Mouse (Mus musculus): ENCODE data around the gene Hao2. TPM values are rescaled to one million over a fixed set of nuclear protein-coding genes. Genes with fewer than 3 reads are reported as not detected.

Hao2 gene
- polyA plus RNA-seq, 1 experiment from 2014 or later: not detected

GRCm38 (mm10) chr3:98880831-98881230 is 12.2 kb downstream of the Hao2 start:
- Histone ChIP-seq H3K27ac (ENCODE audit: low read depth, low read length) (no peak overlapping the region), H3K27me3 (ENCODE audit: control insufficient read depth, insufficient read depth, low read length) (no peaks in the 10 kb centered on the region), H3K4me3 (ENCODE audit: low read depth, low read length) (no peak overlapping the region), H3K36me3 (ENCODE audit: control insufficient read depth, insufficient read depth, low read length) (no peaks in the 10 kb centered on the region), H3K9me3 (ENCODE audit: control insufficient read depth, low read length) (no peaks in the 10 kb centered on the region), H3K4me1 (ENCODE audit: control insufficient read depth, insufficient read depth, low read length) (no peaks in the 10 kb centered on the region), H3K4me2 (no peak overlapping the region), H3K9ac (ENCODE audit: low read length) (no peak overlapping the region)
- no peak for DNase-seq (ENCODE audit: low spot score, missing footprints)
- ATAC-seq (ENCODE audit: low FRiP score): no peak
- 90% methylated on average over 2 of the region's 2 CpGs for WGBS

DNA sequence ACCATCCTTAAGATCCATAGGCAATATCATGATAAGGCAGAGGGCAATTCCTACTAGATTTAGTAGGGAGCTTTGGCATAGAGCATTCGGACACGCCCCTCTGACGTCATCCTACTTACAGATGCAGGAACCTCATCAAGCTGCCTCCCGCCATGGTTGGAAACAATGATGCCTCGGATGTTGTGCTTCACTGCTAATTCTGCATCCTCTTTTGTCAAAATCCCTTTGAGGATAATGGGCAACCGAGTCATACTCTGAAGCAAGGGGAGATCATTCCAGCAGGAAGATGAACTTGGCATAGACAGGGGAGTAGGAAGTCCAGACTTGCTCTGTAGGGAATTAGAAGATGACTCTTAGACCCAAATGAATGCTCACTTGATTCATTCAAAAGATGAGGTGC is 12.8 kb downstream of the Hao2 start:
- no peak for ATAC-seq (ENCODE audit: low FRiP score)
- H3K4me1 ChIP-seq (ENCODE audit: control insufficient read depth, insufficient read depth, low read length): no peaks in the 10 kb centered on the region
- 72% methylated on average over 6 of the region's 6 CpGs for WGBS
- H3K27ac ChIP-seq (ENCODE audit: low read depth, low read length): no peak overlapping the region
- no peaks in the 10 kb centered on the region for H3K27me3 ChIP-seq (ENCODE audit: control insufficient read depth, insufficient read depth, low read length)
- no peaks in the 10 kb centered on the region for H3K36me3 ChIP-seq (ENCODE audit: control insufficient read depth, insufficient read depth, low read length)
- DNase-seq (ENCODE audit: low spot score, missing footprints): no peak
- no peak overlapping the region for H3K4me3 ChIP-seq (ENCODE audit: low read depth, low read length)
- no peak overlapping the region for H3K4me2 ChIP-seq
- no peak overlapping the region for H3K9ac ChIP-seq (ENCODE audit: low read length)
- H3K9me3 ChIP-seq (ENCODE audit: control insufficient read depth, low read length): no peaks in the 10 kb centered on the region

DNA sequence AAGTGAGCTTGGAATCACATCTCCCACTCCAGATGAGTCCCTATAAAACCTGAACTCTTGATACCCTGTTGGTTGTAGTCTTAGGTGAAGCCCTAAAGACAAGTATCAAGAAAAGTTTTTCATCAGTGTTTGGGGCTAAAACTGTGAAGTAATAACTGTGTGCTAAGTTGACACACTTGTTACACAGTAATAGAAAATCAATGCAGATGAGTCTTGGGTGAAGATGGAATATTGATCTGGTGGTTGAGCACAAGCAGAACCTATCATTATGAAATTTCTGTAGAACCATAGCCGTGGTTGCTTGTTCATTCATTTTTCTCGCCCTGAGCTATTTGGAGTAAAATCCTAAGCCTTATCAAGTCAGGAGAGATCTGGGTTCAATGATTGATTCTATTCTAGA is 24.8 kb downstream of the Hao2 start:
- Histone ChIP-seq H3K9me3 (ENCODE audit: control insufficient read depth, low read length) (no peaks in the 10 kb centered on the region), H3K9ac (ENCODE audit: low read length) (no peak overlapping the region), H3K27ac (ENCODE audit: low read depth, low read length) (no peak overlapping the region), H3K4me3 (ENCODE audit: low read depth, low read length) (no peak overlapping the region), H3K27me3 (ENCODE audit: control insufficient read depth, insufficient read depth, low read length) (no peaks in the 10 kb centered on the region), H3K4me2 (no peak overlapping the region), H3K4me1 (ENCODE audit: control insufficient read depth, insufficient read depth, low read length) (no peaks in the 10 kb centered on the region), H3K36me3 (ENCODE audit: control insufficient read depth, insufficient read depth, low read length) (no peaks in the 10 kb centered on the region)
- ATAC-seq (ENCODE audit: low FRiP score) (no peak), DNase-seq (ENCODE audit: low spot score, missing footprints) (no peak)
- 87% methylated on average over 2 of the region's 2 CpGs for whole genome bisulfite sequencing

DNA sequence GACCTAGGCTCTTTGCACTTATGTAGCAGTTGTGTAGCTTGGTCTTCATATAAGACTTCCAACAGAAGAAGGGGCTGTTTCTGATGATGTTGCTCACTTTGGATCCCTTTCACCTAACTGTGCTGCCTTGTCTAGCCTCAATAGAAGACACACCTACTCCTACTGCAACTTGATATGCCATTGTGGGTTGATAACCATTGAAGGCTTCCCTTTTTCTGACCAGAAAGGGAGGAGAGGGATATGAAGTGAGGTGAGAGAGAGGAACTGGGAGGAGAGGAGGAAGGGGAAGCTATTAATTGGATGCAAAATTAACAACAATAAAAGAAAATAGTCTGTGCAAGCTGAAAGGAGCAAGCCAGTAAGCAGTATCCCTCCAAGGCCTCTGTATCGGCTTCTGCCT is 30.2 kb downstream of the Hao2 start:
- no peak overlapping the region for H3K4me2 ChIP-seq
- H3K36me3 ChIP-seq (ENCODE audit: control insufficient read depth, insufficient read depth, low read length): no peaks in the 10 kb centered on the region
- 95% methylated on average over 1 of the region's 1 CpGs for WGBS
- H3K9ac ChIP-seq (ENCODE audit: low read length): no peak overlapping the region
- H3K9me3 ChIP-seq (ENCODE audit: control insufficient read depth, low read length): no peaks in the 10 kb centered on the region
- no peak overlapping the region for H3K27ac ChIP-seq (ENCODE audit: low read depth, low read length)
- no peak overlapping the region for H3K4me3 ChIP-seq (ENCODE audit: low read depth, low read length)
- no peaks in the 10 kb centered on the region for H3K27me3 ChIP-seq (ENCODE audit: control insufficient read depth, insufficient read depth, low read length)
- DNase-seq (ENCODE audit: low spot score, missing footprints) (no peak), ATAC-seq (ENCODE audit: low FRiP score) (no peak)
- no peaks in the 10 kb centered on the region for H3K4me1 ChIP-seq (ENCODE audit: control insufficient read depth, insufficient read depth, low read length)

- WGBS: 81% methylated on average over 3 of the region's 3 CpGs
Observed at GRCm38 (mm10) chr3:98859576-98859975, 33.5 kb downstream of the Hao2 start, which contains the start of gene Hsd3b1. Gene Hsd3b1, minus strand, starts transcription at chr3:98859794.

GRCm38 (mm10) chr3:98858051-98858450 is 35.0 kb downstream of the Hao2 start:
- Histone ChIP-seq H3K4me2 (no peak overlapping the region), H3K27me3 (ENCODE audit: control insufficient read depth, insufficient read depth, low read length) (no peaks in the 10 kb centered on the region), H3K27ac (ENCODE audit: low read depth, low read length) (no peak overlapping the region), H3K4me3 (ENCODE audit: low read depth, low read length) (no peak overlapping the region), H3K4me1 (ENCODE audit: control insufficient read depth, insufficient read depth, low read length) (no peaks in the 10 kb centered on the region), H3K9ac (ENCODE audit: low read length) (no peak overlapping the region), H3K36me3 (ENCODE audit: control insufficient read depth, insufficient read depth, low read length) (no peaks in the 10 kb centered on the region), H3K9me3 (ENCODE audit: control insufficient read depth, low read length) (no peaks in the 10 kb centered on the region)
- ATAC-seq (ENCODE audit: low FRiP score) (no peak), DNase-seq (ENCODE audit: low spot score, missing footprints) (no peak)
- 84% methylated on average over 2 of the region's 2 CpGs for WGBS

More at GRCm38 (mm10) chr3:98859576-98859975, 33.5 kb downstream of the Hao2 start, which contains the start of gene Hsd3b1:
- H3K4me1 ChIP-seq (ENCODE audit: control insufficient read depth, insufficient read depth, low read length): no peaks in the 10 kb centered on the region
- no peaks in the 10 kb centered on the region for H3K9me3 ChIP-seq (ENCODE audit: control insufficient read depth, low read length)
- no peak within 1 kb of the TSS for H3K27ac ChIP-seq (ENCODE audit: low read depth, low read length)
- ATAC-seq (ENCODE audit: low FRiP score) (no peak), DNase-seq (ENCODE audit: low spot score, missing footprints) (no peak)
- H3K4me2 ChIP-seq: no peak within 1 kb of the TSS
- no peak within 1 kb of the TSS for H3K9ac ChIP-seq (ENCODE audit: low read length)
- H3K4me3 ChIP-seq (ENCODE audit: low read depth, low read length): no peak within 1 kb of the TSS
- H3K27me3 ChIP-seq (ENCODE audit: control insufficient read depth, insufficient read depth, low read length): no peaks in the 10 kb centered on the region
- no peaks in the 10 kb centered on the region for H3K36me3 ChIP-seq (ENCODE audit: control insufficient read depth, insufficient read depth, low read length)

- ATAC-seq (ENCODE audit: low FRiP score): no peak
- DNase-seq (ENCODE audit: low spot score, missing footprints): no peak
Observed at GRCm38 (mm10) chr3:98856892-98857291, 36.1 kb downstream of the Hao2 start.

DNA sequence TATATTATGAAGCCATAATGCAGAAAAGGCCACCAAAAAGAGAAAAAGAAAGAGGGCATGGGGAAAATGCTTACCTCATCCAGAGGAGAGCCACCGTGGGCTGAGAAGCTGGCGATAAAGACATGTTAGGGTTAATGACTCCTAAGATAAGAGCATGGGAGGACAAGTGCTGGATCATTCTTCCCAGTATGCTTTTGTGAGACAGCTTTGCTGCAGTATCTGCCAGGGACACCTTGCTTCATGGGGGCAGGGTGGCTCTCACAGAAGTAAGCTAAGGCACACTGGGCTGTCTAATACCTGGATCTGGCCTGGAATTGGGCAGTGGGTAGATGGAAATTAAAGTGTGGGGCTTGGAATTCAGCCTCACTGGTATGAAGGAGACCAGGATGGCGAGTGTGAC is 37.9 kb downstream of the Hao2 start:
- WGBS: 81% methylated on average over 3 of the region's 3 CpGs
- ATAC-seq (ENCODE audit: low FRiP score): no peak

More at GRCm38 (mm10) chr3:98856892-98857291, 36.1 kb downstream of the Hao2 start:
- no peaks in the 10 kb centered on the region for H3K4me1 ChIP-seq (ENCODE audit: control insufficient read depth, insufficient read depth, low read length)
- no peak overlapping the region for H3K4me2 ChIP-seq
- 91% methylated on average over 1 of the region's 1 CpGs for WGBS
- H3K4me3 ChIP-seq (ENCODE audit: low read depth, low read length): no peak overlapping the region
- H3K27me3 ChIP-seq (ENCODE audit: control insufficient read depth, insufficient read depth, low read length): no peaks in the 10 kb centered on the region
- no peaks in the 10 kb centered on the region for H3K9me3 ChIP-seq (ENCODE audit: control insufficient read depth, low read length)
- no peak overlapping the region for H3K27ac ChIP-seq (ENCODE audit: low read depth, low read length)
- no peak overlapping the region for H3K9ac ChIP-seq (ENCODE audit: low read length)
- no peaks in the 10 kb centered on the region for H3K36me3 ChIP-seq (ENCODE audit: control insufficient read depth, insufficient read depth, low read length)

DNA sequence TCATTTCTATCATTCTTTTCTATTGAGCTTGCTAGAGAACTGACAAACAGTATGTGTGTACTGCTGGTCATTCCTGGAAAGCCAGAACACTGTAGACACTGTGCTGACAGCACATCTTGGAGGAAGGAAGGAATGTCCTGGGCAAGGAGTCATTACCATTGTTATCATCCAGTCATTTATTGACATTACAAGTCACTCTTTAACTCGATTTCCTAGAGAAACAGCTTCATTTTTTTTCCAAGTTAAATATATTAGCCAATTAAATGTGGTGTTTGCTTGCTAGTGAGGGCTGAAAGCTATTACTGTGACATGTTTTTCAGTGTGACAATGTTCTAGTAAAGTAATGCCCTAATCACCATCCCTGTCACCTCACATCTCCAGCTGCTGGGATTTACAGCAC is 39.4 kb downstream of the Hao2 start:
- no peak for DNase-seq (ENCODE audit: low spot score, missing footprints)
- Histone ChIP-seq H3K4me3 (ENCODE audit: low read depth, low read length) (no peak overlapping the region), H3K4me1 (ENCODE audit: control insufficient read depth, insufficient read depth, low read length) (no peaks in the 10 kb centered on the region), H3K36me3 (ENCODE audit: control insufficient read depth, insufficient read depth, low read length) (no peaks in the 10 kb centered on the region), H3K9me3 (ENCODE audit: control insufficient read depth, low read length) (no peaks in the 10 kb centered on the region), H3K9ac (ENCODE audit: low read length) (no peak overlapping the region), H3K27me3 (ENCODE audit: control insufficient read depth, insufficient read depth, low read length) (no peaks in the 10 kb centered on the region), H3K27ac (ENCODE audit: low read depth, low read length) (no peak overlapping the region), H3K4me2 (no peak overlapping the region)
- no peak for ATAC-seq (ENCODE audit: low FRiP score)
- 57% methylated on average over 1 of the region's 1 CpGs for WGBS

More for the DNA sequence above, 37.9 kb downstream of the Hao2 start:
- H3K27ac ChIP-seq (ENCODE audit: low read depth, low read length): no peak overlapping the region
- H3K4me1 ChIP-seq (ENCODE audit: control insufficient read depth, insufficient read depth, low read length): no peaks in the 10 kb centered on the region
- no peak overlapping the region for H3K4me2 ChIP-seq
- H3K36me3 ChIP-seq (ENCODE audit: control insufficient read depth, insufficient read depth, low read length): no peaks in the 10 kb centered on the region
- DNase-seq (ENCODE audit: low spot score, missing footprints): no peak
- no peak overlapping the region for H3K4me3 ChIP-seq (ENCODE audit: low read depth, low read length)
- no peak overlapping the region for H3K9ac ChIP-seq (ENCODE audit: low read length)
- no peaks in the 10 kb centered on the region for H3K9me3 ChIP-seq (ENCODE audit: control insufficient read depth, low read length)
- H3K27me3 ChIP-seq (ENCODE audit: control insufficient read depth, insufficient read depth, low read length): no peaks in the 10 kb centered on the region

- ATAC-seq (ENCODE audit: low FRiP score) (no peak), DNase-seq (ENCODE audit: low spot score, missing footprints) (no peak)
- no peaks in the 10 kb centered on the region for H3K9me3 ChIP-seq (ENCODE audit: control insufficient read depth, low read length)
- WGBS: 88% methylated on average over 3 of the region's 3 CpGs
- H3K27me3 ChIP-seq (ENCODE audit: control insufficient read depth, insufficient read depth, low read length): no peaks in the 10 kb centered on the region
- H3K4me2 ChIP-seq: no peak overlapping the region
- H3K4me1 ChIP-seq (ENCODE audit: control insufficient read depth, insufficient read depth, low read length): no peaks in the 10 kb centered on the region
- H3K4me3 ChIP-seq (ENCODE audit: low read depth, low read length): no peak overlapping the region
- no peaks in the 10 kb centered on the region for H3K36me3 ChIP-seq (ENCODE audit: control insufficient read depth, insufficient read depth, low read length)
- H3K9ac ChIP-seq (ENCODE audit: low read length): no peak overlapping the region
- H3K27ac ChIP-seq (ENCODE audit: low read depth, low read length): no peak overlapping the region
Observed at GRCm38 (mm10) chr3:98853051-98853450, 40.0 kb downstream of the Hao2 start.

All from midbrain, embryonic 11.5 days (tissue).